Mouse (Mus musculus) intestine, embryonic 14.5 days (tissue): Measurements from ENCODE around the gene Rpl34. TPM values are rescaled to one million over a fixed set of nuclear protein-coding genes. Genes with fewer than 3 reads are reported as not detected.

Source experiments
- ATAC-seq: fragments of 200-750 bp; cut with Nextera tagmentation; replicated peaks from 2 replicates; pipeline ENCODE4 v1.8.0; 2017; ENCODE audit warnings: low read depth, moderate number of reproducible peaks, moderate TSS enrichment, moderate library complexity; ENCODE audit not compliant: low FRiP score, low TSS enrichment
- DNase-seq: peaks from one replicate; pipeline ENCODE4 v3.0.0-alpha.2; 2018; ENCODE audit warnings: low spot score
- H3K27ac ChIP-seq: fragments of 300-500 bp; sonication (generic); 2 replicates; pipeline ENCODE4 v1.5.1; 2014; ENCODE audit warnings: low read depth, mild to moderate bottlenecking, control low read depth
- H3K27me3 ChIP-seq: fragments of 300-500 bp; sonication (generic); replicated peaks from 2 replicates; pipeline ENCODE4 v1.6.1; 2014; ENCODE audit warnings: low read length, control low read depth; ENCODE audit not compliant: control insufficient read depth, insufficient read depth
- H3K36me3 ChIP-seq: fragments of 300-500 bp; sonication (generic); 2 replicates; pipeline ENCODE4 v1.6.1; 2014; ENCODE audit warnings: low read length, control low read depth; ENCODE audit not compliant: control insufficient read depth, insufficient read depth
- H3K4me1 ChIP-seq: fragments of 300-500 bp; sonication (generic); replicated peaks from 2 replicates; pipeline ENCODE4 v1.6.1; 2014; ENCODE audit warnings: low read length, control low read depth, mixed read lengths; ENCODE audit not compliant: control insufficient read depth, insufficient read depth
- H3K4me2 ChIP-seq: fragments of 300-500 bp; sonication (generic); 2 replicates; pipeline ENCODE4 v1.6.1; 2014; ENCODE audit warnings: low read length
- H3K4me3 ChIP-seq: fragments of 300-500 bp; sonication (generic); 2 replicates; pipeline ENCODE4 v1.5.1; 2014; ENCODE audit warnings: low read depth, low read length, control low read depth, mixed read lengths
- H3K9ac ChIP-seq: fragments of 300-500 bp; sonication (generic); 2 replicates; pipeline ENCODE4 v1.6.1; 2014; ENCODE audit warnings: mild to moderate bottlenecking, low read length
- H3K9me3 ChIP-seq: fragments of 300-500 bp; sonication (generic); 2 replicates; pipeline ENCODE4 v1.6.1; 2016; ENCODE audit warnings: low read length, control low read depth; ENCODE audit not compliant: control insufficient read depth
- WGBS: fragments of 180-500 bp; shearing (Covaris S2); extraction: QIAGEN DNeasy Blood & Tissue Kit; methylation state at CpG from one replicate; pipeline ENCODE4 v1.1.7; 2014; 5-methylcytosine and 5-hydroxymethylcytosine counted together
- polyA plus RNA-seq: library from polyadenylated mRNA; unstranded; fragments of >200 nt; fragmentation: Nextera tagmentation; extraction: Ambion mirVana; gene quantifications from 2 replicates; pipeline ENCODE4 v1.2.1, GENCODE M21; 2014

Gene Rpl34
- polyA plus RNA-seq, 1 experiment from 2014 or later: 1,258 TPM

DNA sequence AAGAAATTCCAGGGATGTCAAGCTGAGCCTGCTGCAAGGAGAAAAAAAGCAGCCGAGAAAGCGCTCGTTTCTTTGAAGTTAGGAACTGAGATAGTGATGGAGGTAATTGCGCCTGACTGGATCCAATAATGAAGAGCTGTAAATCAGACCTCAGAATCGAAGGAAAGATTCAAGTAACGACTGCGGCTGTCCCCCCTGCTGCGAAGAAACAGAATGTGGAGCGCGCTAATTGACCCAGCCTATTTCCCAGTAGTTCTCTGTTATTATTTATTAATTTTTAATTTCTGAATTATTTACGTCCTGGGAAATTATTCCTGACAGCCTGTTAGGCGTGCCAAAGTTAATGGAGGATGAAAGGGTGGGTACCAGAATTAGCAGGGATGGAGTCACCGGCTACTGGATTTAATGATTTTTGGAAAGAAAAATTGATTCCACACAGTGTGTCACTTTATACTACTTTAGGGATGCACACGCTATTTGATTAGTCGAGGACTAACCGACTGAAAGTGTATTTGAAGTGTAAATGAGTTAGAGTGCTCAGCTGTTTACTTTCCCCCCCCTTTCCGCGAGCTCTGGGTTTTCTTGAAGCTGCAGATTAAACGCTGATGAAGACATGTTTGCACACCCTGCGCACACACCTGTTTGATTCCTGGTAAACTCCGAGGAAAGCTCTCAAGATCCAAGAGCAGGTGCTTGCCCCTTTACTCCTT is 7.6 kb upstream of the Rpl34 start:
- Histone ChIP-seq H3K4me3 (no peak overlapping the region), H3K9me3 (no peaks in the 10 kb centered on the region), H3K4me2 (no peak overlapping the region), H3K27me3 (no peaks in the 10 kb centered on the region), H3K9ac (no peak overlapping the region), H3K4me1 (no peaks in the 10 kb centered on the region), H3K36me3 (no peaks in the 10 kb centered on the region), H3K27ac (no peak overlapping the region)
- 29% methylated on average over 21 of the region's 21 CpGs for WGBS
- DNase-seq (no peak), ATAC-seq (no peak)

DNA sequence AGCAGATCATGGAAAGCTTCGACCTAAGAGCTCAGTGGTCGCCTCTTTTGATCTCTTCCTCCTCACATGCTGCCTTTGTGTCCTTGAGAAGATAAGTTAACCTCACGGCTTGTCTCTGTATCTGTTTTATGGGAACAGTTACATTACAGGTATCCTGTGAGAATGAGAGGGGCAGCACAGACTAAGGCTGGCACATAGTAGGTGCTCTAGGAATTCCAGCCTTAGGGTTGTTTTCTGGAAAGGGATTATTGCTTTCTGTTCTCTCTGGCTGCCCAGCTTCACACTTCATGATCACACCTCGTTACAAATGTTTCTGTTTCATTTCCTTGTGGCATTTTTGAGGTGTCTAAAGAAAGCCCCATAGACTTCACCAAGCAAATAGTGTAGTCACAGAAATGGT is 6.6 kb upstream of the Rpl34 start:
- H3K27me3 ChIP-seq: no peaks in the 10 kb centered on the region
- no peaks in the 10 kb centered on the region for H3K4me1 ChIP-seq
- DNase-seq: no peak
- H3K9ac ChIP-seq: no peak overlapping the region
- no peaks in the 10 kb centered on the region for H3K9me3 ChIP-seq
- no peak overlapping the region for H3K27ac ChIP-seq
- H3K36me3 ChIP-seq: no peaks in the 10 kb centered on the region
- no peak overlapping the region for H3K4me3 ChIP-seq
- WGBS: 51% methylated on average over 4 of the region's 4 CpGs
- ATAC-seq: no peak
- H3K4me2 ChIP-seq: no peak overlapping the region

GRCm38 (mm10) chr3:130729472-130730188 is 568 bp downstream of the Rpl34 start:
- WGBS: under 1% methylated on average over 58 of the region's 58 CpGs

DNA sequence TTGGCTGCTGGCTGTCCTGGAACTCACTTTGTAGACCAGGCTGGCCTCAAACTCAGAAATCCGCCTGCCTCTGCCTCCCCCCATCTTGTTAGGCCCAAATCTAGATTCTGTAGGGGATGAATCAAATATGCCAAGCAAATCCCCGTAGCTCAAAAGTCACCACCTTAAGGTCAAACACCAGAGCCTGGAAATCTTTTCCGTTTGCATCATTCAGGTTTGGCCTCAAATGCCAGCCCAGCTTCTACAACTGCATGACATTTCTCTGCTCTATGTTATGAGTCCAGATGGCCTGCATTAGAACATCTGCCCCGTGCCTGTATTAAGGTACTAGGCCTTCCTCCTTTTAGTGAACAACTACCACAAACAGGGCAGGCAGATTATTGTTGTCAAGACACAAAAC is 2.5 kb downstream of the Rpl34 start:
- WGBS: 82% methylated on average over 4 of the region's 4 CpGs
- no peak for DNase-seq

More at GRCm38 (mm10) chr3:130729472-130730188, 568 bp downstream of the Rpl34 start:
- Histone ChIP-seq H3K27ac (peak overlapping the region; percentile 80), H3K4me3 (peak overlapping the region; percentile 96), H3K9ac (peak overlapping the region; percentile 98), H3K27me3 (no peaks in the 10 kb centered on the region), H3K36me3 (peaks cover 38% of the 10 kb centered on the region), H3K9me3 (no peaks in the 10 kb centered on the region), H3K4me1 (peaks cover 14% of the 10 kb centered on the region; the same call in 1 of the 2 replicates), H3K4me2 (peak overlapping the region; percentile 82)
- DNase-seq (no peak), ATAC-seq (peak; percentile 57)

GRCm38 (mm10) chr3:130727036-130727435 is 3.2 kb downstream of the Rpl34 start:
- H3K4me2 ChIP-seq: no peak overlapping the region
- ATAC-seq (no peak), DNase-seq (no peak)
- H3K9ac ChIP-seq: no peak overlapping the region
- no peaks in the 10 kb centered on the region for H3K9me3 ChIP-seq
- no peak overlapping the region for H3K4me3 ChIP-seq
- H3K27me3 ChIP-seq: no peaks in the 10 kb centered on the region
- 70% methylated on average over 1 of the region's 1 CpGs for WGBS
- H3K4me1 ChIP-seq: peaks cover 14% of the 10 kb centered on the region; the same call in 1 of the 2 replicates
- no peak overlapping the region for H3K27ac ChIP-seq
- peaks cover 41% of the 10 kb centered on the region for H3K36me3 ChIP-seq

More for the DNA sequence above, 2.5 kb downstream of the Rpl34 start:
- H3K36me3 ChIP-seq: peaks cover 41% of the 10 kb centered on the region
- no peak for ATAC-seq
- no peak overlapping the region for H3K4me3 ChIP-seq
- H3K9me3 ChIP-seq: no peaks in the 10 kb centered on the region
- H3K4me2 ChIP-seq: no peak overlapping the region
- H3K9ac ChIP-seq: no peak overlapping the region
- H3K27ac ChIP-seq: no peak overlapping the region
- no peaks in the 10 kb centered on the region for H3K27me3 ChIP-seq
- H3K4me1 ChIP-seq: peaks cover 14% of the 10 kb centered on the region; the same call in 1 of the 2 replicates

GRCm38 (mm10) chr3:130725718-130726117 is 4.5 kb downstream of the Rpl34 start:
- Histone ChIP-seq H3K9me3 (no peaks in the 10 kb centered on the region), H3K27ac (no peak overlapping the region), H3K27me3 (no peaks in the 10 kb centered on the region), H3K9ac (no peak overlapping the region), H3K36me3 (peaks cover 41% of the 10 kb centered on the region), H3K4me1 (peaks cover 10% of the 10 kb centered on the region; the same call in 1 of the 2 replicates), H3K4me3 (no peak overlapping the region), H3K4me2 (no peak overlapping the region)
- WGBS: 73% methylated on average over 2 of the region's 2 CpGs
- ATAC-seq: no peak
- DNase-seq: no peak

DNA sequence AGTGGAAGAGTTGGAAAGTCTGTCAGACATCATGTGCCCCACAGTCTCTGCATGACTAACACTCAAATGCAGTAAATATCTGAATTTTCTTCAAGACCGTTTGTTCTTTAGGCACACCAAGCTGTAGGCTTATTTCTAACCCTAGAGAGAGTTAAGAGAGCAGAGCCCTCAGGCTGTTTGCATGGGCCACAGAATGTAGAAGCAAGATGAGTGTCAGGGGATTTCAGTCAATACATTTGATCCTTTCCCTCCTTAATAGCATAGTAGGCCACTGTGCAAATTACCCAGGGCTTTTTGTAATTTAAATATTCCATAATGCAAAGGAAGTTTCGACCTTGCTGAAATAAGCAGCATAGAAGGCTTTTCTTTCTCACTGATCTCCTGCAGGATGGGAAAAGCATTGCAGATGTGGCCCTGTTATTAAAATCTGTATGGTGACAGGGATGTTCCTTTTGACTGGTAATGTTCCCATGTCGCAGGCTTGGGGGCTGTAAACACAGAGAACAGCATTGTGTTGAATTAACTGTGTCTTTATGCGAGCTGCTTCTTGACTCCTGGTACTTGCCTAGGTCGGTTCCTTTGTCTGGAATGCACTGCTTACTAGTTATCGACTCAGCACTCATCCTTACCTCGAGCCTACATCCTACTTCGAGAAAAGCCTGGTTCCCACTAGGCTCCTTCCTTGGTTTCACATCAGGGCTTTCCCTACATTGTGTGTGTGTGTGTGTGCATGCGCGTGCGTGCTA is 7.3 kb downstream of the Rpl34 start:
- H3K9ac ChIP-seq: no peak overlapping the region
- no peaks in the 10 kb centered on the region for H3K4me1 ChIP-seq
- WGBS: 76% methylated on average over 11 of the region's 11 CpGs
- H3K36me3 ChIP-seq: peaks cover 30% of the 10 kb centered on the region
- no peaks in the 10 kb centered on the region for H3K27me3 ChIP-seq
- H3K4me3 ChIP-seq: no peak overlapping the region
- no peak overlapping the region for H3K4me2 ChIP-seq
- no peak for ATAC-seq
- H3K9me3 ChIP-seq: no peaks in the 10 kb centered on the region
- H3K27ac ChIP-seq: no peak overlapping the region
- DNase-seq: no peak

DNA sequence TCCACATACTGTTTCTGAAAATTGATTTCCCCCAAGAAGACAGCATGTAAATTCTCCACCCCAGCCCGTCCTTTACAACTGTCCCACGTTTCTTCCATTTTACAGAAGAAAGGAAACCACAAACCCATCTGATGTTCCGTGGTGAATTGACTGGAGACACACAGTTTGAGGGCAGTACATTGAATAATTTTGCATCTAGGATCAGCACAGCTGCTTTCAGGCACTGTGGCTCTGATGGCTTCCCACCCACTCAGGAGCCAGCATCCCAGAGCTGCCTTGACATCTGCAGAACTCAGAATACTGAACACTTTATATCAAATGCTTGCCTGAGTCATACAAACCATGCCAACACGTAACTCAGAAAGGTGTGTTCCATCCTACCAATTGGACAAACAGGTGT is 10.0 kb downstream of the Rpl34 start:
- no peak for ATAC-seq

More for the DNA sequence above, 10.0 kb downstream of the Rpl34 start:
- Histone ChIP-seq H3K9ac (no peak overlapping the region), H3K9me3 (no peaks in the 10 kb centered on the region), H3K36me3 (peaks cover 3% of the 10 kb centered on the region; the same call in 1 of the 2 replicates), H3K4me1 (no peaks in the 10 kb centered on the region), H3K4me3 (no peak overlapping the region), H3K27ac (no peak overlapping the region), H3K4me2 (no peak overlapping the region), H3K27me3 (no peaks in the 10 kb centered on the region)
- 85% methylated on average over 4 of the region's 4 CpGs for WGBS
- no peak for DNase-seq
